Mouse (Mus musculus) E14TG2a.4 (cell line): ENCODE data around the gene Shmt2.

Experiments
- CTCF ChIP-seq: conservative IDR thresholded peaks from 2 replicates; pipeline ENCODE4 v1.5.1; 2014; ENCODE audit warnings: low read length
- NANOG ChIP-seq: IDR thresholded peaks from 2 replicates; pipeline ENCODE4 v1.6.1; 2014; ENCODE audit warnings: borderline replicate concordance, low read length, mixed read lengths

DNA sequence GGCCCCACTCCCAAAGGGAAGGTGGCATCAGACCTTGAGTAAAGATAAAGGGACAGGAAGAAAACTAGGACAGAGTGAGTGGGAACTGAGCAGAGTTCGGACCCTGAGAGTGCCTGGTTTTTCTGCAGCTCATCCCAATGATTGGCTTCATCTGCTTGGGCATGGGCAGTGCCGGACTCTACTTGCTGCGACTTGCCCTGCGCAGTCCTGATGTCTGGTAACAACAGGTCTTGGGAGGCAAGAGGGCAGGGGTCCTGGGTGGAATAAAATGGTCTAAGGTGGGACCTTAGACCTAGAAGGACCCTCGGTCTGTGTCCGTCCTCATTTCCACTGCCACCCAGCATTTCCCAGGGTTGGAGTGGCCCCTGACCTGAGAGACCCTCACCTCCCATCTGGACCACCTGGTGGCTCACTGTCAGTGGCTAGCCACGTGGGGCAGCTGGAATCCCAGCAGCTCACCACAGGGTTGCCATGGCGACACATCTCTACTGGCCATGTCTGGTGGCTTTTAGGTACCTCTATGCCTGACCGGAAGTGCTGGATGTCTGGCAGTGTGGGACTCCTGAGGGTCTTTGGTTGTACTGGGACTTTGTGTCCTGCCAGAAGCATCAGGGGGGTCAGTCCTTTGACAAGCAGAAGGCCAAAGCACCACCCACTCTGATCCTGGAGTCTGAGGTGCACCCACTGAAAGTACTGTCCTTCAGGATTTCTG, 6.8 kb downstream of the Shmt2 start:
- TF ChIP-seq CTCF: no peak
- no peak for TF ChIP-seq NANOG
